Mouse (Mus musculus): ENCODE measurements at regions not wholly inside any gene's neighbourhood (a gene's known extent, or its start where the extent isn't known, plus 50 kb on each side); places are given as distances from the start of the nearest gene placed in this dataset.
"Not testable (repeated sequence)": the region's sequence is repeated elsewhere in the genome, so short reads cannot be mapped to it uniquely, and the experiment has no call there.

DNA sequence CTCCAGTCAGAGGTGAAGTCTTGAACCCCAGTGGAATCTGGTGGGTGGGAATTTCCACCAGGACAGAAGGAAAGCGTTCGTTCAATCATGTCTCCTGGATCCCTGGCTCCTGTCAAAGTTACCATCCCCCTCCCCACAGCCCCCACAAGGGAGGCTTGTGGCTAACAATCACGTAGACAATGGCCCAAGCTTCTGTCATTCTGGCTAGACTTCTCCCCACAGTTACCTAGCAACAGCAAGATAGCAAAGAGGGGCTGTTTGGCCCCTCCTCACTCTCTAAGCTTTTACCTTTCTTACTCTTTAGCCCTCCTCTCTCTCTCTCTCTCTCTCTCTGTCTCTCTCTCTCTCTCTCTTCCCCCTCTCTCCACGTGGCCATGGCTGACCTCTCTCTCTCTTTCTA is 178.4 kb upstream of the Serp2 start:
- intact Hi-C loops (cut with DNase I; ENCODE audit: low total_unique reads) = no loop called here
- no peak for DNase-seq

DNA sequence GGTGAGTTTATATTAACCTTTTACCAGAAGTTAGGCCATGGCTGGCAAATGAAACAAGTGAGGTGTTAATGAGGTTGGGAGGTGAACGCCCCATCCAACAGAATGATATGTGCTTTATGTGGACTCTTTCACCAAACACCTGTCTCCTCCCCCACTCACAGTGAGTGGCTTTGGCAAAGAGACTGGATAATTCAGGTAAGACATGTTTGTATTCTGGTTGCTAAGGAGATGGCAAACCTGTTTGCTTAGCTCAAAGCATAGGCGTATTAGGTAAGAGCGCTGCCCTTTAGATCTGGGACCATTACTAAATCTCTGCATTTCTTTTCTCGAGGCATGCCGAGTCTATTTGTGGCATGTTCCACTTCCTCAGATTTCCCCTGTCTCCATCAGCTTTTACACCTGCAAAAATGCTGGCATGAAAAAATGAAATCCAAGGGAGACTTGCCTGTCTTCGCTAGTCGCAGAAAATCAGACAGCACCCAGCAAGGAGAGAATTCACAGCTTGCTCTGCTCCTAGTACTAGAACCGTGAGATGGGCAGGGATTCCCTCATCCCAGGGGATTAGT is 176.7 kb upstream of the Serp2 start:
- intact Hi-C loops (cut with DNase I; ENCODE audit: low total_unique reads) = no loop called here

DNA sequence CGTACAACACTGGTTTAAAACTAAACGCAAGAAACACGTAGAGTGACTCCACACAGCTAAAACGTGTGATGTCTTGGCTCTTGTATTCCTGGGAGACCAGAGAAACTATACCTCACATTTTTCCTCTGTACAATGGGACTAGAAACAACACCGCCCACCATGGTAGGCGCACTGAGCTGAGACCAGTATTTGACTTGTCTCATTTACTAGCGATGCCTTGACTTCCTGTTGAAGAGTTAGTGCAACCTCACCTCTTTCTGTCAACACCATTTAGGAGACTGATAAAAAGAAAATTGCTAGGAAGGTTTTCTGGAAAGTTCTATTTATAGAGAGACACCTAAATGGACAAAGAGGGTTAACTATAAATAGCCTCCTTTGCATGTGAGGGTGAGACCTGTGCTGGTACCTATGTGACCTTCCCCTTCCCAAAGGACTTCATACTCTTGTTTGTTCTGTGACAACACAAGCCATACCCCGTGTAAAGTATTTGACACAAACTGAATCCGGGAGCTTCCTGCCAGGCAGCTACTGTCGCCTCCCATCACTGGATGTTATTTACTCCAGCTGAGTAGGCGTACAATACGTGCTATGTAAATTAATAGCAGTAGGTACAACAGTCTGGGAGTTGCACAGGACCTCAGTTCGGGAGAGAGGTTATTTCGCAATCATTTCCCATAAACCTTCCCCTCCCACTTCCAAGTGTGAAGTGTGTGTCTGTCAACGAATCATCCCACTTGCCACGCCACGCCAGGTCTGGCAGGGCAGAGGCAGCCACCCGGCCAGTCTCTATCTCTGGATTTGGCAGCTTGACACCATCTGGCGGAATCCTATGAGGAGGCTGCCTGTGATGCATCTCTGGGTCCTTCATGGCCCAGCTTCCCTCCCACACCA is 174.7 kb upstream of the Serp2 start:
- intact Hi-C loops (cut with DNase I; ENCODE audit: low total_unique reads) = no loop called here
- DNase-seq = peak; percentile 47

More for the DNA sequence above, 176.7 kb upstream of the Serp2 start:
- DNase-seq = no peak

DNA sequence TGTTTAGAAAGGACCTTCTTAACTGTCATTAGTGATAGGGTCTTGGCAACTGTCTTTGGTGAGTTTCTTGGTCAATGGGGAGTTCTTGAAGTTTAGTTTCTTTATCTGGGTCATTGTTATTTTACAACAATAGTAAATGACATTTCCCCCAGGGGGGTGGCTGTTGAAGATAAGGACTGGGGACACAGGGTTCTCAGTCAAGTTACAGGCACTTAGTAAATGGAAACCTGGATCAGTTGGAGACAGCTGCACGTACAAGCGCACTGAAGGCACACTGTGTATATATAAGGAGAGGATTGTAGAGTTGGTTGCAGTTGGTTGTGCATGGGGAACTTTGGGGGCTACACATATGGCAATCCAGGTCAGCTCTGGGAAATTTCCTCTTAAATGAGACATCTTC is 169.2 kb upstream of the Serp2 start:
- no peak for DNase-seq
- intact Hi-C loops (cut with DNase I; ENCODE audit: low total_unique reads) = no loop called here

DNA sequence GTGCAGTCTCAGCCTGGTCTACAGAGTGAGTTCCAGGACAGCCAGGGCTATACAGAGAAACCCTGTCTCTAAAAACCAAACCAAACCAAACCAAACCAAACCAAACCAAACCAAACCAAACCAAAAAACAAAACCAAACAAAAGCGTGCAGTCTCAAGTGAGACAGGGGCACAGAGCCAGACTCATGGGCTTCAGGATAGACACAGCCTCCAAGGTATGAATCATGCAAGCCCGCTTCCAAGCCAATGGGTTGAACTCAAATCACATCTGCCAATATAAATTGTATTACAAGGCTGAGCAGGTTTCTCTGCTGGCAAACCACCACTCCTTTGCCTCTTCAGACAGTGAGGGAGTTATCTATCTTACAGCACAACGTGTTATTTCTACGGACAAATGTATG is 168.5 kb upstream of the Serp2 start:
- intact Hi-C loops (cut with DNase I; ENCODE audit: low total_unique reads) = not testable (repeated sequence)
- peak; percentile 59 for DNase-seq

DNA sequence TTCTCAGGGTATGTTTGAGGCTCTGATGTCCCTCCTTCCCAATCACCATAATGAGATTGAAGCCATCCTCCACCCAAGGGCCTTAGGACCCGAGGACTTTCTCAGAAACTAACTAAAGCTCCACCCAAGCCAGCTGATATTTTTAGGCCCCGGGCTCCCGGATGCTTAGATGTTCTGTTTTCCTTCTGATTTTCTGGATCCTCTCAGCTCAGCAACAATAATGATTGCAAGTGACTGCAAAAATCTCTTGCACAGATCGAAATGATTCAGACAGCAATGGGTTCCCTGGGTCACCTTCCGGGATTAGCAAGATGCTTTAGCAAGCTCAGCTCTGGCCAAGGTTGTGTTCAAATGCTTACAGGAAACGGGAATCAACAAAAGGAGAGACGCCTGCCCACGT is 168.1 kb upstream of the Serp2 start:
- intact Hi-C loops (cut with DNase I; ENCODE audit: low total_unique reads) = no loop called here
- DNase-seq = no peak

DNA sequence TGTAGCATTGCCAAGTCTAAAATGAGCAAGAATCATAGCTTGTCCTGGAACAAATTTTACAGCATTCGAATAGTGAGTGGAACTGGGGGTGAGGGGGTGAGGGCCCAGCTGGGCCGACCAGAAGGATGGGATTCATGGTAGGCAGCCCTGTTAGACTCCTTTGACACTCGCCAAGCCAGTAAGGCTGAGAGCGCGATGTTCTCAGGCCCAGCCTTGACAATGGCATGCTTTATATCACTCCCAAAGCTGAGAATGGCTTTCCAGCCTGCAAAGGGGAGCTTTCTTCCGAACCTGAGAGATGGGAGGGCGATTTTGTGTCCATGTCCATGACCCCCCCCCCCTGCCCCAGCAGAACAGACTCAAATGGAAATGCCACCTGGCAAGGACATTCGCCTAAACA is 167.7 kb upstream of the Serp2 start:
- intact Hi-C loops (cut with DNase I; ENCODE audit: low total_unique reads) = no loop called here
- DNase-seq = no peak

DNA sequence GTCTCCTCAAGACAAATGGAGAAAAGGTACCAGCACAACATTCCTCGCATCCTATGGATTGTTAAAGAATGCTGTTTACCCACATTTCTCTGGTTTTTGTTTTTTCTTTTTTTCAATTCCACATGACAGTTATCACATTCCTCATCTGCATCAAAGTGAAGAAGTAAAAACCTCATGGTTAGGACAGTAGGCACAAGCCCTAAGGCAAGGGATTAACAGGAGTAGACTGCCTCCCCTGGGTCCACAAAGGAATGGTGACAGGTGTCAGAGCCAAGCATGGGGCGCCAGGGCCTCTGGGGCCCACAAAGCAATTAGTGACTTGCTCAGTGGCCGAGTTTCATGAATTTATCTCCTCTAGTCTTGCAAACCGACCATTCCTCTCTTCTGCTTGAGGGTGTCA is 166.9 kb upstream of the Serp2 start:
- no peak for DNase-seq
- intact Hi-C loops (cut with DNase I; ENCODE audit: low total_unique reads) = no loop called here

DNA sequence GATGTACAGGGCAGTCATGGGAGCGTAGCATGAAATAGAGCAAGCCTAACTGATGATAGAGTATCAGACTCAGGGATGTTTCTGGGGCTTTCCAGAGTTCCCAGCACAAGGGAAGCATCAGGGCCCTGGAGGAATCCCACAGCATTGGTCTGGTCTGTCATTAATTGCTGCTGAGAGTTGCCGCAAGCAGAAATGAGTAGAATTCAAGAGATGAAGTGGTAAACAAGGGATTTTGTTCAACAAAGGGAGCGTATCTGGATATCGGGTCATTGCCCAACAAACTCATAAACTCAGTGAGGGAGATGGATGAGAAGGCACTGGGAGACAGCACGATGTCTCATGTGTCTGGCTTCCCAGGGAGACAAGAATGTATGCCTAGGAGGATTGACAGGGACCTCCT is 165.6 kb upstream of the Serp2 start:
- DNase-seq = no peak
- intact Hi-C loops (cut with DNase I; ENCODE audit: low total_unique reads) = no loop called here

DNA sequence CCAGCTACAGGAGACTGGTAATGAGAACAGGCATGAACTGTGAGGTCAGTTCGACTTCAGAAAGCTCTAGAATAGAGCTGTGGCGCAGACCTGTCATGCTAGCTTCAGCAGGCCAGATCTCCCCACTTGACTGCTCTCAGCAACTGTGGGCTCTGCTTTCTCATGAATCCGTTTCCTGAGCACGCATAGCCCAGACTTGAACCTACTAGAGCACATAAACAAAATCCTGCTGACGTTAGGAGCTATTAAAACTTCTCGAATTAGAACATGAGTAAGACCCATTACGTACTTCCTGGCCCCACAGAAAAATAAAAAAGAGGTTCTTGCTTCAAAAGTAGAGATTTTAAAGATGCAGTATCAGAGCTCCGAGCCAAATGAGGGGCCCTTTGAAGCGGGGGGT is 165.1 kb upstream of the Serp2 start:
- DNase-seq = no peak
- intact Hi-C loops (cut with DNase I; ENCODE audit: low total_unique reads) = no loop called here

DNA sequence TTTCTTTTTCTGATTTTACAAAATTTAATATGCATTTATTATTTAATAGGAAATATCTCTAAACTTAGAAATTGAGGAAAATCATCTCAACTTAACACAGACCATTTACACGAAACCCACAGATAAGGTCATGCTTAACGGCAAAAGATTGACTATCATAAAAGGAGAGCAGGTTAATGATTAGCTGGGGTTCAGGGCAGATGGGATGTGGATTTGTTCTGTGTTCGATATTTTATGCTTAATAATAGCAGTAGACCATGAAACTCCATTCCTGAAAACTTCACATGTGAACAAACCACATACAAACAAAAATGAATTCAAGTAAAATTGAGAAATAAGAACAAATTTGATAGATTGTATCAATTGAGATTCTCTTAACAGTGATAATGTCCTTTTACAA is 160.4 kb upstream of the Serp2 start:
- intact Hi-C loops (cut with DNase I; ENCODE audit: low total_unique reads) = no loop called here
- no peak for DNase-seq

DNA sequence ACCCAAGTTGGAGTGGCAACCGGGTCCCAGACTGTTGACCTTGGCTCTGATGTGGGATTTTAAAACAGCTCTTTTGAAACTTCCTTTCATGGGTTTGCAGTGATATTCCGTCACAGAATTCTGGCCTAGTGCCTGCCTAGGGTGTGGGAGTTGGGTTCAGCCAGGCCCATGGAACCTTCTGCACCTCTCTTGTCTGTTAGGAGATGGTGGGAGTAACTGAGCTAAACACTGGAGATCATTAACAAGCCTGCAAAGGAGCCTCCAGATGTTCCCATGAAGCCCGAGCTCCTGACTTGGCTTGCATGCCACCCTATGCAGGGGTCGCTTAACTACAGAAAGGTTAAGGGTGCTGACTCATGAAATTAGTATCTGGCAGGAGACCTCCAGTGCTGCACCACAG is 158.0 kb upstream of the Serp2 start:
- intact Hi-C loops (cut with DNase I; ENCODE audit: low total_unique reads) = no loop called here
- DNase-seq = no peak

DNA sequence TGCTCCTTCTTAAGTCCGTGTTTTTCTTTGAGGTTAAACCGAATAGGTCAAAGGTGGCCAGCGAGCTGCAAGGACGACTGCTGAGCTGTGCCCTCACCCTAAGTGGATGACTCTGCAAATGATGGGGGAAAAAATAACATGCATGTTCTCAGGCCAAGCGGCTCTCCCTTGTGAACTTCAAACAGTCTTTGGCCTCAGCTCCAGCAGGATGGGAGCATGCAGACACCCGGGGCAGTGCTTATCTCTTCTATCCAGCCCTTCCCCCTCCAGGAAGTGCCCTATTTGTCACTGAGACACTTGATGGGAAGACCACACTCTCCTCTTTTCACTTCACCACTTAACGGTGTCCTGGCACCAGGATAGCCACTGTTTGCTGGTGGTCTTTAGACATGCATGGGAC is 157.3 kb upstream of the Serp2 start:
- intact Hi-C loops (cut with DNase I; ENCODE audit: low total_unique reads) = no loop called here

DNA sequence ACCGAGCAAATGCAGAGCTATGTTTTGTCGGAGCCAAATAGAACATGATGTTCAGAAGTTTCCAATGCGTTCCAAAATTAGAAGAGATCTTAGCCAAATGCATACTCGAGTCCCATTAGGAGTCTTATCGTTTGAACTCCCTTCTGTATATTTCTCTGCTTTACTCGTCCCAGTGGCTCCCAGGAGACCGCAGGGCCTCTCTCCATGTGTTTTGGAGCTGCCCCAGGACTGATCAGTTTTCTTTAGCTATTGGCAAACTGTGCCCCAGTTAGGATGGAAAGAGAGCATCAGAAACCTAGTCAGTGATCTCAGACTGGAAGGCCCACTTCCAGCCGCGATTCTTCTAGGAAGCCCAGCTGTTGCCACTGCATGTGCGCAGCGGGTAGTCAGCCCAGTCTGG is 152.0 kb upstream of the Serp2 start:
- intact Hi-C loops (cut with DNase I; ENCODE audit: low total_unique reads) = no loop called here
- DNase-seq = peak; percentile 65

More for the DNA sequence above, 157.3 kb upstream of the Serp2 start:
- DNase-seq = no peak

DNA sequence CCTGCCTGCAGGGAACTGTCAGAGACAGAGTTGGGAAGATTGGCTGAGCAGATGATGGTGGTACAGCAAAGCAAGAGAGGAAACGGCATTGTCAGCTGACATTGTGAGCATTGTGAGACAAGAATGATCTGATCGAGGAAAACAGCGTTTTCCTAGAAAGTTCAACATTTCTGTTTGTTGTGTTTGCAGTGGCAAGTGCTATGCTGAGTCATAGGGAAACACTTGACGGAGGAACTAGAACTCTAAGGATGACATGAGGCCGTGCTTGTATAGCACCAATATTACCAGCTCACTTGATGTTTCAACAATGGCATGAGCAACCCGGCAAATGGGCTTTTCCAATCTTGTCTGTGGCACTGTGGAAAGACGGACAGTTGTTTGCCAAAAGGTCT is 146.7 kb upstream of the Serp2 start:
- intact Hi-C loops (cut with DNase I; ENCODE audit: low total_unique reads) = no loop called here
- DNase-seq = no peak

DNA sequence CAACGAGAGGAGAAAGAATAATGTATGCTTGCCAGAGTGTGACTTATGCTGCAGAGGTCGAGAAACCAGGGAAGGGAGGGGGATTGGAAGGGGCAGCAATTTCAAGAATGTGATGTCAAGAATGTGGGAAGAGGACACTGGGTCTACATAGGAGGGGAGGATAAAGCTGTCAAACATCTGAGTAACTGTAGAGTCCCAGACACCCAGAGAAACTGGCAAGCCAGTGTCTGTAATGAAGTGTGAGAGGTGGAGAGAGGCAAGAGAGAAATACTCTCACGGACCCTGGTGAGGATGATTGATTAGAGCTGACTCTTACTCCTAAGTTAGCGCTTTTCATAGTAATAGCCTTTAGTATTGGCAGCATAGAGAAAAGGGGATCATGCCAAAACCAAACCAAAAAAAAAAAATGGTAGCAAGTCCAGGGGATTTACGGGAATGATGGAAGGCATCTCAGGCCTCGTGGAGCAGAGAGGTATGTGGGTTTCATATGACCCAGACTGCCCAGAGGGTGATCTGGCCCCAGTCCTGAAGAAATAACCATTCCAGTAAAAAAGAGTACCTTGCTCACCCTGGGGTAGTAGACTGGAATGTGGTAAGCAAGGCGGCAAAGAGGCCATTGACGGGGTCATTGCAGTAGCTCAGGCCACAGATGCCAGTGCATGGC is 146.2 kb upstream of the Serp2 start:
- no peak for DNase-seq
- intact Hi-C loops (cut with DNase I; ENCODE audit: low total_unique reads) = no loop called here

DNA sequence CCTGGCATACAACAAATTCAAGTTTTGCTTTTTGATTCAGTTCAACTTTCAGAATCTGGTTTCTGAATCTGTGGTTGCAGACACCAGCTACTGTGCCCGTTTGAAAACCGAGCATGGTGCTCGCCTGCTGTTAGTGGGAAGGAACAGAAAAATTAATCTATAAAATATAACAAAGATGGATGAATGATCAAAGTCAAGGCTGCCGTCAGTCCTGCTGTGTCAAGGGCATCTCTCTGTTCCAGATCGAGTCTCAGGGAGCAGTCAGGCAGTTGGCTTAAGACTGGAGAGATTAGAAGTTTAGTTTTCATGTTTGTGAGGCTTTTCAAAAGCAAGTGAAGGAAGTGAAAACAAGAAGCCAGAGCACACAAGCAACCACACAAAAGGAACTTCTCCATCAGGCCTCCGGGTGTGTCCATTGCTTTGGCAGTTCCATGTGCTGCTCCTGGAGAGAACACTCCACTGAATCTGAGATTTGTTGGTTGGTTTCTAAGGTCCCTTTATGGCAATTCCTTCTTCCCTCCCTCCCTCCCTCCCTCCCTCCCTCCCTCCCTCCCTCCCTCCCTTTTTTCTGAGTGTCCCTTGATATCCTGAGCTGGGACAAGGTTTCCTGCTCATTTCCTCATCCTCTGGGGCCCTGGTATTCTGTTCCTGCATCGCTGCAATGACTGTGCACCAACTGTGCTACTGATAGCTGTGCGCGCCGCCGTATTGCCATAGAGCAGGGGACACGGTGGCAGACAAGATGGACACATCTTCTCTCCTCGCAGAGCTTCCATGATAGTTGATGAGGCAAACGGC is 145.4 kb upstream of the Serp2 start:
- intact Hi-C loops (cut with DNase I; ENCODE audit: low total_unique reads) = no loop called here
- no peak for DNase-seq

DNA sequence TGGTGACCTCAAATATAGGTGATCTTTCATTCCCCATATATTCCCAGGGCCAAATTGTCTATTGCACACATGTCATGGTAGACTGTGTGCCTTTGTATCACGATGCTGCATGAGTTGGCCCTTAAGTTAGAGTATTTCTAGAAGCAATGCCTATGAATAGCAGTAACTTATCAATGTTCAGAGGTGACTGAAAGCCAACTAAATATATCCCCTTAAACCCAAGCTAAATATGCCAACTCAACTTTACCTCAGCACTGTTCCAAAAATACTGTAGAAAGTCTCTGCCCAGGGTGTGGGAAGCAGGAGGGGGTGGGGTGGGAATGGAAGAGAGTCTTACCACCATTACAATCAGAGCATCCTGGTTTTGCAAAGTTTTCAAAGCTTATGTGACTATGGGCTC is 144.6 kb upstream of the Serp2 start:
- DNase-seq = no peak
- intact Hi-C loops (cut with DNase I; ENCODE audit: low total_unique reads) = no loop called here

DNA sequence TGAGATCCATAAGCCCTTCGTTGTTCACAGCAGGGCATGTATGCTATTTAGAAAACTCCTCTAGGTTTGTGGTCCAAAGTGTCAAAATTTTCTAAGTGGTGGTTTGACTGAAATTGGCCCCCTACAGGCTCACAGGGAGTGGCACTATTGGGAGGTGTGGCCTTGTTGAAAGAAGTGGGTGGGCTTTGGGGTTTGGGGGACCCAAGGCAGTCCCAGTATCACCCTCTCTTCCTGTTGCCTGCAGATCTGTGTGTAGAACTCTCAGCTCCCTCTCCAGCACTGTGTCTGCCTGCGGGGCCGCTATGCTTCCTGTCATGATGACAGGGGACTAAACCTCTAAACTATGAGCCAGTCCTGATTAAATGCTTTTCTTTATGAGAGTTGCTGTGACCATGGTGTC is 144.1 kb upstream of the Serp2 start:
- intact Hi-C loops (cut with DNase I; ENCODE audit: low total_unique reads) = no loop called here
- no peak for DNase-seq

DNA sequence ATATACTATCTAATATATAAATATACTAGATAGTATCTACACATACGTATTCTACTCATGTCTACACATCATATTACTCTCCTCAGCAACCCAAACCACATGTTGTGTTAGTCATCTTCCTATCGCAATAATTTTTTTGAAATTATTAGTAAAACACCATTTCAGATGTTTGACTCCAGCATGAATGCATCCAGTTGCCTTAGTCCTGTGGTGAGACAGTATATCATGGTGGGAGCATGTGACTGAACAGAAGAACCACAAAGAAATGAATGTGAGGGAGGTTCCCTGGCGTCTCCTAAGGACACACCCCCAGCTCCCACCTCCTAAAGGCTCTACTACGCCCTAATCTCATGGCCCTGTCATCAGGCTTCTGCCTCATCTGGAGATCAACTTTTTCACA is 143.5 kb upstream of the Serp2 start:
- intact Hi-C loops (cut with DNase I; ENCODE audit: low total_unique reads) = no loop called here
- DNase-seq = no peak
